In genomic region chr9:86579657-86580056, GRCm38 (mm10) we compare ENCODE assay signal across 17 mouse cellular contexts. TPM values are rescaled to one million over a fixed set of nuclear protein-coding genes. Genes with fewer than 3 reads are reported as not detected.
DNase-seq lines count a peak whose midpoint lies in the region; ATAC-seq lines count a peak whose summit lies in the region.
"Had no signal": no experiment of that assay in that cellular context is flagged by ENCODE, and none has a peak within 500 bp of the region (broad histone marks: within the 10 kb centered on the region; RNA-seq: fewer than 3 reads in every experiment).

No protein-coding gene starts in this region.

- H3K36me3 ChIP-seq in megakaryocyte, embryonic 14.5 days (replicated peaks; ENCODE audit: low read length): peaks cover 15% of the 10 kb centered on the region
- H3K36me3 ChIP-seq in hindbrain, embryonic 11.5 days (ENCODE audit: control insufficient read depth, insufficient read depth, low read length): no peaks in the 10 kb centered on the region
- H3K36me3 ChIP-seq: embryonic facial prominence, embryonic 13.5 days; forebrain, embryonic 12.5 days; midbrain, embryonic 12.5 days had no signal

- ATAC-seq in common myeloid progenitor, adult 5-6 weeks (replicated peaks; ENCODE audit: low read depth, poor library complexity, severe bottlenecking): peak; percentile 92
- ATAC-seq in hindbrain, embryonic 11.5 days (ENCODE audit: low FRiP score): no peak
- ATAC-seq: intestine, embryonic 16.5 days; lung, postnatal 0 days had no signal

- no peak overlapping the region for H3K4me2 ChIP-seq in hindbrain, embryonic 11.5 days (replicated peaks; ENCODE audit: low read depth, low read length)
- H3K4me2 ChIP-seq: embryonic facial prominence, embryonic 13.5 days; forebrain, embryonic 12.5 days; hindbrain, embryonic 14.5 days; midbrain, embryonic 12.5 days had no signal

- 91% methylated on average over 10 of the region's 10 CpGs for WGBS in hindbrain, embryonic 11.5 days

- H3K9ac ChIP-seq in hindbrain, embryonic 11.5 days (ENCODE audit: low read depth, low read length): no peak overlapping the region
- H3K9ac ChIP-seq: embryonic facial prominence, embryonic 13.5 days; forebrain, embryonic 12.5 days; hindbrain, embryonic 14.5 days; midbrain, embryonic 12.5 days had no signal

- no peaks in the 10 kb centered on the region for H3K27me3 ChIP-seq in megakaryocyte, embryonic 14.5 days (replicated peaks)
- H3K27me3 ChIP-seq in hindbrain, embryonic 11.5 days (ENCODE audit: control insufficient read depth, insufficient read depth, low read length): no peaks in the 10 kb centered on the region
- H3K27me3 ChIP-seq: embryonic facial prominence, embryonic 13.5 days; forebrain, embryonic 12.5 days; midbrain, embryonic 12.5 days had no signal

- DNase-seq in spleen, postnatal 36 days (ENCODE audit: low spot score in 2 of 2): peak; percentile 30 to 36
- DNase-seq in spleen, adult 12 weeks (ENCODE audit: low spot score): no peak
- DNase-seq in thymus, postnatal 25 days: peak; percentile 29
- no peak for DNase-seq in kidney, adult 8-10 months
- no peak for DNase-seq in layer of hippocampus, postnatal 25 days (ENCODE audit: extremely low spot score in 1 of 2, low spot score in 1 of 2)
- no peak for DNase-seq in hindbrain, embryonic 11.5 days (ENCODE audit: low spot score)
- DNase-seq: cerebellum, adult 11 months had no signal

- peaks cover 31% of the 10 kb centered on the region for H3K4me1 ChIP-seq in megakaryocyte, embryonic 14.5 days
- H3K4me1 ChIP-seq in hindbrain, embryonic 11.5 days (replicated peaks; ENCODE audit: control insufficient read depth, insufficient read depth, low read length): no peaks in the 10 kb centered on the region
- H3K4me1 ChIP-seq: embryonic facial prominence, embryonic 13.5 days; midbrain, embryonic 12.5 days had no signal

- no peak overlapping the region for H3K27ac ChIP-seq in hindbrain, embryonic 11.5 days (ENCODE audit: low read depth, low read length)
- H3K27ac ChIP-seq: embryonic facial prominence, embryonic 13.5 days; forebrain, embryonic 12.5 days; hindbrain, embryonic 14.5 days; midbrain, embryonic 12.5 days had no signal

- no peaks in the 10 kb centered on the region for H3K9me3 ChIP-seq in megakaryocyte, embryonic 14.5 days
- H3K9me3 ChIP-seq in hindbrain, embryonic 11.5 days (ENCODE audit: control insufficient read depth, low read length): no peaks in the 10 kb centered on the region
- H3K9me3 ChIP-seq: embryonic facial prominence, embryonic 13.5 days; forebrain, embryonic 12.5 days; midbrain, embryonic 12.5 days had no signal

- peak overlapping the region; percentile 86 for H3K4me3 ChIP-seq in megakaryocyte, embryonic 14.5 days (replicated peaks)
- H3K4me3 ChIP-seq in hindbrain, embryonic 11.5 days (ENCODE audit: low read depth, low read length): no peak overlapping the region
- H3K4me3 ChIP-seq: embryonic facial prominence, embryonic 13.5 days; forebrain, embryonic 12.5 days; midbrain, embryonic 12.5 days; myocyte had no signal

RNA-seq across cellular contexts. Expression of gene Rwdd2a, which starts 7.9 kb away (rescaled TPM):
- 2.7 and 4.8 TPM in 2 replicates for total RNA-seq in common myeloid progenitor, adult 5-6 weeks (2017)
- polyA plus RNA-seq in megakaryocyte, embryonic 14.5 days (2012; ENCODE audit: insufficient read depth, low replicate concordance): not detected in 2 replicates
- total RNA-seq in layer of hippocampus, postnatal 25 days (2021): 10 to 100 TPM; 26.0 to 30.7 TPM
- polyA plus RNA-seq in hindbrain, embryonic 11.5 days (2014; fragmentation: Nextera tagmentation; extraction: Ambion mirVana): 4.4 and 5.0 TPM in 2 replicates
- total RNA-seq: liver, adult 2 months had no signal
- polyA plus RNA-seq: liver, adult 2 months had no signal

RNA-seq across cellular contexts. Expression of gene Pgm3, which starts 8.0 kb away (rescaled TPM):
- 17.1 and 17.7 TPM in 2 replicates for total RNA-seq in common myeloid progenitor, adult 5-6 weeks (2017)
- polyA plus RNA-seq in megakaryocyte, embryonic 14.5 days (2012; ENCODE audit: insufficient read depth, low replicate concordance): 0.86 TPM in 1 of 2 replicates, not detected in the other
- total RNA-seq in layer of hippocampus, postnatal 25 days (2021): 10 to 100 TPM; 17.5 to 17.6 TPM
- 43.6 and 49.8 TPM in 2 replicates for polyA plus RNA-seq in hindbrain, embryonic 11.5 days (2014; fragmentation: Nextera tagmentation; extraction: Ambion mirVana)

Comparison
In these comparisons a context has a peak if more than half of its experiments do, and no peak if none do; other contexts are left out.
1. DNase-seq: peak in spleen, postnatal 36 days (2 of 2) and thymus, postnatal 25 days (single experiment); none in spleen, adult 12 weeks (single experiment), kidney, adult 8-10 months (0 of 2), layer of hippocampus, postnatal 25 days (0 of 2) and hindbrain, embryonic 11.5 days (single experiment).